Mouse (Mus musculus) gastrocnemius, postnatal 4 days (tissue): ENCODE data around the gene Trim33. TPM values are rescaled to one million over a fixed set of nuclear protein-coding genes. Genes with fewer than 3 reads are reported as not detected.

ENCODE experiments used
- DNase-seq, 2 experiments: peaks; one replicate each; pipeline ENCODE4 v3.0.0; 2021 to 2022; ENCODE audit warnings: low spot score in 2 of 2, mixed read lengths in 2 of 2
- long read RNA-seq, 2 experiments: library from polyadenylated mRNA; stranded (forward); transcript quantifications; one replicate each; pipeline ENCODE4 v2.0.0; 2021
- total RNA-seq, 2 experiments: library from RNA; stranded (reverse); gene quantifications; 2 replicates each; pipeline ENCODE4 v1.2.3; 2021

Trim33 gene
- 10 to 100 TPM; 19.6 to 22.4 TPM for total RNA-seq
- long read RNA-seq, experiment 1, full-length matches to known transcripts = 4 of 7 reads
- long read RNA-seq, experiment 1, partial matches to known transcripts = 1 of 7 reads
- long read RNA-seq, experiment 1, other reads (novel, unspliced or antisense) = 2 of 7 reads
- long read RNA-seq, experiment 2, full-length matches to known transcripts = 4 of 8 reads
- long read RNA-seq, experiment 2, partial matches to known transcripts = 2 of 8 reads
- long read RNA-seq, experiment 2, other reads (novel, unspliced or antisense) = 2 of 8 reads

- DNase-seq = peak; percentile 83 to 90
Measured at GRCm38 (mm10) chr3:103279182-103280149, at the start of gene Trim33. Gene Trim33 (plus strand): TSS chr3:103279293.

- DNase-seq = no peak
Measured at GRCm38 (mm10) chr3:103232398-103232797, 46.7 kb upstream of the Trim33 start.

- no peak for DNase-seq
Measured at GRCm38 (mm10) chr3:103241524-103241923, 37.6 kb upstream of the Trim33 start.

- DNase-seq = no peak
Measured at GRCm38 (mm10) chr3:103242156-103242555, 36.9 kb upstream of the Trim33 start.

GRCm38 (mm10) chr3:103243491-103243890, 35.6 kb upstream of the Trim33 start:
- no peak for DNase-seq

- no peak for DNase-seq
Measured at GRCm38 (mm10) chr3:103246627-103247260, 32.3 kb upstream of the Trim33 start.

GRCm38 (mm10) chr3:103256089-103256819, 22.8 kb upstream of the Trim33 start:
- no peak for DNase-seq

GRCm38 (mm10) chr3:103262802-103263417, 16.2 kb upstream of the Trim33 start:
- no peak for DNase-seq

GRCm38 (mm10) chr3:103278561-103279181, 422 bp upstream of the Trim33 start:
- peak in 1 of 2 experiments; percentile 12 for DNase-seq

GRCm38 (mm10) chr3:103280241-103280761, 1.2 kb downstream of the Trim33 start:
- DNase-seq = peak; percentile 36 to 43

GRCm38 (mm10) chr3:103280875-103281274, 1.8 kb downstream of the Trim33 start:
- no peak for DNase-seq

- DNase-seq = no peak
Measured at GRCm38 (mm10) chr3:103288761-103289160, 9.7 kb downstream of the Trim33 start.

- DNase-seq = no peak
Measured at GRCm38 (mm10) chr3:103291087-103291486, 12.0 kb downstream of the Trim33 start.

- DNase-seq = no peak
Measured at GRCm38 (mm10) chr3:103305411-103305982, 26.4 kb downstream of the Trim33 start.

- no peak for DNase-seq
Measured at GRCm38 (mm10) chr3:103309252-103309651, 30.2 kb downstream of the Trim33 start.

- no peak for DNase-seq
Measured at GRCm38 (mm10) chr3:103309750-103310149, 30.7 kb downstream of the Trim33 start.

- no peak for DNase-seq
Measured at GRCm38 (mm10) chr3:103314291-103314690, 35.2 kb downstream of the Trim33 start.

- no peak for DNase-seq
Measured at GRCm38 (mm10) chr3:103335371-103335770, 56.3 kb downstream of the Trim33 start.

GRCm38 (mm10) chr3:103346658-103347057, 67.6 kb downstream of the Trim33 start:
- DNase-seq = no peak
